Mouse (Mus musculus): Measurements from ENCODE around the gene Plscr2.
"Not testable (repeated sequence)": the region's sequence is repeated elsewhere in the genome, so short reads cannot be mapped to it uniquely, and the experiment has no call there.

Plscr2 gene

DNA sequence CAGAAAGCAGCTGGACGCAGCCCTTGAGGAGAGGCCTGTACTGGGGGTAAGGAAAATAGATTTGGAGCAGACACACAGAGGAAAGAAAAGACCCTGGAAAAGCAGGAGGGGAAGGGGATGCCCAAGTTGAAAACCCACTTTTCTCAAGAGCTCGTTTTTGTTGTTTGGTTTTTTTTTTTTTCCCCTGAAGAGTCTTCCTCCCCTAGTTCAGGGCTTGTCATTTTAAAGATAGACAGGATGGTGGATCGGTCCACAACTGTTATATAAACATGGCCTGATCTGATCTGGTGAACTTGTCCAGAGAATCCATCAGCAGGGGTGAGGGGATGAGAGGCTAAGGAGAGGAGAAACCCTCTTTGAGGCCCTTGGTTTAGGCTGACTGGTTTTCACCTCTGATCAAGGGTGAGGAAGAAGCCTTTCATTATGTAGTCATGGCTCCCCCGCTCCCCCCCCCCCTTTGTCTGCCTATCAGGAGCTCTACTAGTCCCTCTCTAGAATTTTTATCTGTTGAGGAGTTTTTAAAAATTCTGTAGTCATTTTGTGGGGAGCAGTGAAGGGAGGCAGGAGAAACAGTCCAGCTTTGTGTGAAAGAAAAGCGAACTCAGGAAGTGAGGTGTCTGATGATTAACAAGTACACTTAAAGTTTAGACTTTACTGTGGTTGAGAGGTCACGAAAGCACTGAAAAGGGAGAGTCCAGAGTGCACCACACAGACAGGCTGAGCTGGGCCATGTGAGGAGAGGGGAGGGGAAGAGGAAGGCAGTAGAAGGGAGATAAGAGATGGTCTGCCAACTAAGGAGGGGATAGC, 1.2 kb upstream of the Plscr2 start:
- DNase-seq: no peak

DNA sequence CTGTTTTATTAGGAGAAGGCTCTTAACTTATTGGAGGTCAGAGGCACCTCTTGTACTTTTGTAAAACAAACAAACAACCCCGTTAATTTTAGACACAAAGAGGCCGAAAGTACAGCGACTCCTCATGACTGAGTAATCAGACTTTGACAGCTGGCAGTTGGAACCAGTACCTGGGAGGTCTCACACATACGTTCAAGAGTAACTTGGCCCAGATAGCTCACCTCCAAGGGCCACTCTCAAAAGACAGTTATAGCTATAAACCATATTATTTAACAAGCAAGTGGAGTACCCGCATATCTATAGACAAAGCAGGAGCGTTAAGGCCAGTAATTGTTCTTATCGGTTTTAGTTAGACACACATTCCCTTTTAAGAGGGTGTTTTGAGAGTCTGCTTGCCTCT, 958 bp downstream of the Plscr2 start:
- no peak for DNase-seq

DNA sequence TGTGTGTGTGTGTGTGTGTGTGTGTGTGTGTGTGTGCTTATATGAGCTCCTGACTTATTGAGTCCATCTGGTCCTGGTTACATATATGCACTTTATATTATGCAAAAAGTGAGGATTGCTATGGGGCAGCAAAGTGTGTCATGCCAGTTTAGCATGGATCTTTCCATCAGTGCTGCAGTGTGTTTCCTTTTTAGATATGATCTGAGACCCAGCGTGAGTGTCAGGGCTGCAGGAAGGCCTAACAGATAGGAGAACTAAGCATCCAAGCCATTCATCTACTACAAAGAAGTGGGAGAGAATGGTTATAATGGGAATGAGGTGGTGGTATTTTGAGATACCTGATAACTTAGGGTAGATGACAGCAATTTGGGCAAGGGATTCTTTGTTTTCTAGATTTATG, 4.6 kb downstream of the Plscr2 start:
- no peak for DNase-seq

DNA sequence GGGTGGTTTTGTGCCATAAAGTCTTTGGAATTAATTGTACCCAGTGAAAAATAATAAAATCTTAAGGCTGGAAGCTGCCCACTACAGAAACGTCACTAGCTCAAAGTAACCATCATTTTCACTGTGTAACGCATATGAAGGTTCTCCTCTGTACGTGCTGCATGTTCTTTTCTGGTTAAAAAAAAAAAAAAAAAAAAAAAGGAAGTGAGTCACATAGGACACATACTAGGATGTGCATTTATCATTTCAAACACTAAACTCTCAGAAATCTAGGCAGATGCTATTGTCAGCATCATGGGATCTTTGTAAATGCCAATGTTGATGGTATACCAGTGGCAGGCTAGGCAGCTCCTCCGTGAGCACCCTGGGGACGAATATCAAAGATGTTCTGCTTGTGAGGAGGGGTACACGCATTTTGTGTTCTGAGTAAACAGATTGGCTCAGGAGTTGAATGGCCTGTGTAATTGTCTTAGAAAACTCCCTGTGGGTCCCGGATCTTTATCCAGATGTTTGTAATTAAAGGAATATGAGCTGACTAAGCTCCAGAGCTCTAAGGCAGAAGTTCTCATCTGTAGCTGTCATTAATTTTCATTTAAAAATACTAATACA, 7.3 kb downstream of the Plscr2 start:
- no peak for DNase-seq

DNA sequence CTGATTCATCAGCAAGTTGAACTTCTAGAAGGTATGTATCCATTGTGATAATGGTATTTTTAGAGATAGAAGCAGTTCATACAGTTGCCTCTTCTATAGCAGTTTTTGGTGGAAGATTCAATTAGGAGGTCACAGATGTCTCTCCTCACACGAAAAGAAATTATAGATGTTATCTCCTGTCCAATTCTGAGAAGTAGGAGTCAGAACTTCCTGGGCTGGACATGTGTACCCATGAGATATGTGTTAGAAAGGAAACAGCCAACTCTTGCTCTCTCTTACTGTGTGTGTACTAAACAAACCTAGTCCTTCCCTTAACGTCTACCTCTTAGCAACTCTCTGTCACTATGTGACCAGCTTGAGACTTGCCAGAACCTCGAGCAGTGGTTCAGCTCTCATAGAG, 14.3 kb downstream of the Plscr2 start:
- no peak for DNase-seq

DNA sequence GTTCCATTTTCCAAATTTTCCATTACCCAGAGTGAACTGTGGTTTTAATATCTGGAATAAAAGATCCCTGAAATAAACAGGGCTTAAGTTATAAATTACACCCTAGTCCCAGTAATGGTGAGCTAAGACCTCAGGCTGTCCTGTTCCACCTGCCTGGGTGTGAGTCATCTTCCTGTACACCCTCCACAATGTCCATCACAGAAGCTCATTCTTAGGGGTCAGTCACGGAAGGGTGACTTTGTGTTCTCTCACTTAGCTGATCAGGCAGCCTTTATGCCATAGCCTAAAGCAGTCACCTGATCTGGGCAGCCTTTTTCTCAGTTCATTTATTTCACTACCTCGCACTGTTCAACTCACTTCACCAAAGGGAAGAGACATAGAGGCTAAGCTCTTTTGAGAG, 16.8 kb downstream of the Plscr2 start:
- DNase-seq: no peak

DNA sequence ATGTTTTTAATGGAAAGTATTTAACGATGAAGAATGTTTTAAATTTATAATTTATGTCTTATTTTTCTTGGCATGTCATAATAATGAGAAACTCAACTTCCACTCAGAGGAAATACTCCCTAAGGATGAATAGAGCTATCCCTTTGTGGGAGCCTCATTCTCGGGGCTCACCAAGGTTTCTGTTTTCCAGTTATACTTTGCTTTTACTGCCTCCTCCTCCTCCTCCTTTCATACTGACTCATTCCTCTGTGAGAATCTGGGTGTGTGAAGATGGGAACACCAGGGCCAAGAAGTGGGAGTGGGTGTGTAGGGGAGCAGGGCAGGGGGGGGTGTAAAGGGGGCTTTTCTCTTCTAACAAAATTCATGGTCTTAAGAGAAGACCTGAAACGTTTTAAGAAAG, 17.5 kb downstream of the Plscr2 start:
- DNase-seq: no peak

DNA sequence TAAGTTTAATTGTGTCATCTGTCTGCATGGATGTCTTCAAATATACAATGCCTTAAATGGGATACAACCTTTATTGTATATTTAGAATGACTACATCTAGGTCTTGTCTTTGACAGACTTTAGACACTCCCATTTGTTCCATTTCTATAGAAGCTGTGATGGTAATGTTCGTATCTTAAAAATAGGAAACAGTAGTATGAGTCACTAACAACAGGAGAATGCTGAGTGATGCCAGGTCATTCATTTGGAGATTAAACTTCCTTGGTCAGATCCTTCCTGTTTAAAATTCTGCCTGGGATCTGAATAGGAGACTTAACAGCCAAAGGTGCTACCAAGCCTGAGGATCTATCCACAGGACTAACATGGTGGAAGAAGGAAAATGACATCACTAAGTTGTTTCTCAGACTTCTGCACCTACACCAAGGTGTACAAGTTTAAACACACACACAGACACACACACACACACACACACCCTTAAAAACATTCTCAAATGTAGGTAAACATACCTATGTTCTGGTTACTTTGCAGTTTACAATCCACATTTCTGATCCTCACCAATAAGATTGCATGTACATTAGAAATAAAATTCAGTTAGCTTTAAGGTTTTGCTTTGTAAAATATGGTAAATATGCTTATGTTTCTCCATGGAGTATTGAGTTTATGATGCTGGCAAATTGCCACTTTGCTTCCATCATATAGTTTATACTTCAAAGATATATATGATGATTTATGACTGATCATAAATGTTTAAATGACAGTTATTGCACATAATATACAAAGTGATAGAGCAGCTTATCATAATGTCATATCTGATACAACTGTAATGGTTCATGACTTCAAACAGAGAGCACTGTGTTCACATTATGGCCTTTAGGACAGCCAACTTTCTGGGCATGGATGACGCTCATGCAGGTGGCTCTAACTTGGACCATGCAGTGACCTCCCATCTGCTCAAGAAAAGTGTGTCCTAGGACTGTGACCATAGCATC, 18.5 kb downstream of the Plscr2 start:
- DNase-seq: no peak

DNA sequence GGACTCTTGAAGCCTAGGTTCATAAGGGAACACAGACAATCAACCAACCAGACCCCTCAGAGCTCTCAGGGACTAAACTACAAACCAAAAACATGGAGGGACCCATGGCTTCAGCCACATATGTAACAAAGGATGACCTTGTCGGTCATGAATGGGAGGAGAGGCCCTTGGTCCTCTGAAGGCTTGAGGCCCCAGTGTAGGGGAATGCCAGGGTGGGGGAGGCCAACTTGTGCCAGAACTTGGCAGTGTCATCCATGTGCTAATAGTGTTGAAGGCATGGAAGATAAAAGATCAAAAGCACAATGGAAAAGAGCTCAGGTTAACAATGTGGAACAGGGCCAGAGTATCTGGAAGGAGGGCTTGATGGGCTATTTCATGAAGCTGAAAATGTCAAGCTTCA, 22.9 kb downstream of the Plscr2 start:
- no peak for DNase-seq

DNA sequence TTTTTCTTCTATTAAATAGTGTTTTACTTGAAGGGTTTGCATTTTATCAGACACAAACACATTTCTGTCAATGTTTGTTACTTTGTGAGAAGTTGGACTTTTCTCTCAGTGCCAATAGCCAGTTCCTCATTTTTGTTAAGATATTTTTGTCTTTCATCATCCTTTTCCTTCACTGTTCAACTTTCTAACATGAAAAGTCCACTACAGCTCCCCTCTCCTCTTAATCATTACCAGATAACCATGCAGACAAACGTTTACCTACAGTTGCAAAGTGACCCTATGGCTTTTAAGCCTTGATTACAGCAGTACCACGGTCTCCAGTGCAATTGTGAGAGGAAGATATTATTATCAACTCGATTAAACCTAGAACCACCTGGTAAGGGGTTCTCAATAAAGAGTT, 25.8 kb downstream of the Plscr2 start:
- no peak for DNase-seq

DNA sequence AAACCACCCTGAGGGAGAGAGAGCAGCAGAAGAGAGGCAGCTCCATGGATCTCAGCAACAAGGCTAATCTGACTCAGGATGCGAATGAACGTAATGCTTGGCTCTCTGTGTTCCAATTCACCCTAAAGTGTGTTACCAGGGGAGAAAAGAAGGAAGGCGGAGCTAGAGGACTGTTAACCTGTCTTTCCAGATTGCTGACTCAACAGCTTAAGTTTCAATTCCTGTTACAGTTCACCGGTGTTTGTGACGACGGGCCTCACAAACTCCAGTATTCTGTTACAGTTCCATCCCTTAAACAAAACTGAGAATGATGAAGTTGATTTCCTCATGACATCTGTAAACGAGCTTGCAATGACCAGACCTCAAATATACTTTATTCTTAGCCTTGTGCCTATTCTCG, 29.7 kb downstream of the Plscr2 start:
- no peak for DNase-seq

DNA sequence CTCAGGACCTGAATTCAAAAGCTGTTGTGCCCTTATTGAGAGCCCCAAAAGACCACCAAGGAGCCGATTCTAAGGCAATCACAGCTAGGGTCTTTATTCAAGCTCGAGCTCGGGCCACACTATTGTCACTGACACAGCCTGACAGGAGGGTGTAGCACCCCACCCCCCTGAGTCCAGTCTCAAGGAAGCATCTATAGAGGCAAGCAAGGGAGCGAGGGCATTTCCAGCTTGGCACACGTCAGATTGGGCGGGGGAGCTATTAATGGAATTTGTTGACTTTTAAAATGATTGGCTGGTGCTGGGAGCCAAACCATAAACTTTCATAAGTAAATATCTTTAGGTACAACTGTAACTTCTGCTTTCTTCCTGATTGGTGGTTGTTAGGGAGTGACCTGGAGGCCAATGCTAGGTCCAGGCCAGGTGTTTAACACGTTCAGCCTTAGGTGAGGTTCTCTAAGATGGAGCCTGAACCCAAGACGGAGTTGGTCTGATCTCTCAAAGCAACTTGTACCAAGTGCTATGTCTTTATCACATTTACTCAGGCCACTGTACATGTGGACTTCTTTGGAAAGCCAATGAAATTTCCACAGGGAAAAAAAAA, 30.3 kb downstream of the Plscr2 start:
- DNase-seq: no peak

DNA sequence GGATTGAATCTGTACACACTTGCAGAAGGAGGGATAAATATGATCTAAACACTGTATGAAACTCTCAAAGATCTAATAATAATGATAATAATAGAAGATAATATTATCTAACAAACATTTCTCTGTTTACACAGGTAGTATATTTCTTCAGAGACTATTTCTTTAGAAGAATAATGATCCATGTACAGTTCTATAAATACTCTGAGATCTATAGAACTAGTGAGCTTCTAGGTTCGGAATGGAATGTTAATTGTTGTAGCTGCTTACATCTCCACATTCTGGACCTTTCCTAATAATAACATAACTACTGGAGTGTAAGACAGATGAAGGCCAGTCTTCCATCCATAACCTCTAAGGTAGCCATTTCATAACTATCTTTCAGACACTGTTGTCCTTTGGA, 33.7 kb downstream of the Plscr2 start, which contains the start of gene 1700057G04Rik:
Gene 1700057G04Rik (plus strand): TSS at position 301 of the 400 bp plus-strand sequence.
- no peak for DNase-seq

DNA sequence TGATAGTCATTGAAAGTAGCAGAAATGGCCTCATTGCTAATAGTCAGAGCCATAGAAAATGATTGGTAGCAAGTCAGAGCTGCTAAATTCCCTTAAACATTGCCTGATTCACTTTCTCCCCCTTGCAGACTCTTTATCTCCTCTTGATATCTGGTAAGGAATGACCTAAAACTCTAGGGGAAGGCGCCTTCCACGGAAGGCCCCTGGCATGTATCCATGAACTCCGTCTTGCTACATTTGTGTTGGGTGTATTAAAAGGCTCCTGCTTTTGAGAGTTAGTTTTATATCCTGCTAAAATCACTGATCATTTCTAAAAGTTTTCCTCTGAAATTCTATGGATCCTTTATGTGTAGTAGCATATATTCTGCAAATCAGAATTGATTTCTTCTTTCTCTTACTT, 41.4 kb downstream of the Plscr2 start:
- no peak for DNase-seq

DNA sequence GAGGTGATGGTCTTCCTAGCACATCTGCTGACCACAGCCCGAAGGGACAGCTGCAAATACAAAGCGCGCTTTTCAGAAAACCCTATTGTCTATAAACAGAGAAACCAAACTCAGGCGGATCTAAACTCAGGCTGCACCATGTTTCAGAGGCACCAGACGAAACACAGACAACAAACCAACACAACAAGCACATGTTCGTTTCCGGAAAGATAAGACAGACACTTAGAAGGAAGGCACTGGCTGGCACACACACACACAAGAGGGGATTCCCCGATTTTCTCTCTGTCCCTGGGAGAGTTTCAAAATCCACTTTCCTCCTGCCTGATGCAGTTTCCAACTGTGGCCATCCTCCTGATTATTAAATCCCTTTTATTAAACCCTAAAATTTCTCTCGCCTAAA, 50.5 kb downstream of the Plscr2 start:
- not testable (repeated sequence) for DNase-seq

DNA sequence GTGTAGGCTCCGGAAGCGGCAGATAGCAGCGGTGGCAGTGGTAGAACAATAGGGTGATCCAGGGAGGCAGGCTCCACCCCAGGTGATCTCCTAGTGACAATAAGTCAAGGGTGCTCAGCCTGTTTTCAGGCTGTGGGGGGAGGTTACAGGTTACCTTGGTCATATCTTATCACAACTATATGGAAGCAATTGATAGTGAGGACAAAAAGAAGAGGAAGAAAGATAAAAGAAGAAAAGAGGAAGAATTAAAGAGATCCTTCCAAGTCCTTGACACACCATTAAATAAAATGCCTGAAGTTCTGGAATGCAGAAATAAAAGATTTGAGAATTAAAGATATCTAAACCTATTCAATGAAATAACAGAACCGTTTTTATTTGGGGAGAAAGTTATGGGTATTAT, 51.4 kb downstream of the Plscr2 start:
- DNase-seq: no peak

DNA sequence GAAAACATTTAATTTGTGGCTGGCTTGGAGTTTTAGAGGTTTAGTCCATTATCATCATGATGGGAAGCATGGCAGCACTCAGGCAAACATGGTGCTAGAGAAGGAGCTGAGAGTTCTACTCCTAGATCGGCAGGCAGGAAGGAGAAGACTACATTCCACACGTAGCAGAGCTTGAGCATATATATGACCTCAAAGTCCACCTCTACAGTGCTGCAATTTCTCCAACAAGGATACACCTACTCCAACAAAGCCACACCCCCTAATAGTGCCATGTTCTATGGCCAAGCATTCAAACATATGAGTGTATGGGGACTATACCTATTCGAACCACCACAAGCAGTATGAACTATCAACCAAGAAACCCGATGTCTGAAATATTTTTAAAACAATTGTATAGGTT, 56.0 kb downstream of the Plscr2 start:
- DNase-seq: no peak

DNA sequence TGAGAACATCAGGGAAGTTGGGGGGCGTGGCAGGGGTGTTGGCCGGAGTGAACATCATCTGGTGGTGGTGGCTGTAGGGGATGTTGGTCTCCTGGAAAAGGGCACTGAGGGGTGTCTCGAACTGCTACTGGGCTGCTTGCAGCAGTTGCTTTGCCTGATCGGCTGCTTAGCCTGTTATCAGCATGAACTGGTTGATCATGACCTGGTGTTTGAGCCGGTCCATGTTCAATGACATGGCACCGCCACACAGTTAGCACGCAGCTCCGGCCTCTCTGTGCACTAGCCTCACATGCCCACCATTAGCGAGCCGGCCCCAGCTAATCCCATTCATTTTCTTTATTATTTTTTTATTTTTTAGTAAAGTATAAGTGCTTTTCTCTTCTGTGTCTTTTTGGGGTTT, 59.4 kb downstream of the Plscr2 start:
- no peak for DNase-seq

DNA sequence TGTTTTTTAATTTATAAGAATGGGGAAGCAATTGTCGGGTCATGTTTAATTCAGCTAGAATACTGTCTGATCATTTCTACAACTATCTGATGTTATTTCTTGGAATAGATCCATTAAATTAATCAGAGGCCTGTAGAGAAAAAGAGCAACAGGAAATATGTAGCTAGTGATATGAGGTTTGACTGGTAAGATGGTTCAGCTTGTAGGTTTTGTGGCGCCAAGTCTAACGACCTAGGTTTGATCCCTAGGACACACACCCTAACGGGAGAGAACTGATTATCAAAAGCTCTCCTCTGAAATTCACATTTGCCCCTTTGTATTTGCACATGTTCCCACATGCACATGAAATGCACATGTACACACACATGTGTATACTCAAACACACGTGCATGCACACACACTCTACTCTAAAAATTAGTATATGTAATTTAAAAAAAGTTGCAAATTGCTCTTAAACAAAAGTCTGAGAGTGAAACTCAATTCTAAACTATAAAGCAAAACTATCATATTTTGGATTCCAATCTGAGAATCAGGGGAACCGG, 59.9 kb downstream of the Plscr2 start:
- DNase-seq: no peak

DNA sequence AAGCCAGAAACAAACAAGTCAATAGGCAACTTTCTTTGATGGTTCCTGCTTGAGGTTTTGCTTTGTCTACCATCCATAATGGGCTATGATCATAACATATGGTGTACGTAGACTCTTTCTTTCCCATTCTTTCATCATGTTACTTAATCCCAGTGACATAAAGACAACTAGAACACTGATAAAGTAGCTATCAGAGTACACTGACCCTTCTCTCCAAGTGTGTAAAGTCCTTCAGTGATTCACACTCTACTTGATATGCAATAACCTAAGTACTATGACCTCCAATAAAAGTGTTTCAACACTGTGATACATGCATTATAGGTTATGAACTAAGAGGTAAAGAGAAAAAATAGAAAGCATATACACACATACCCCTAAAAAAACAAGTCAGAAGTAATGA, 61.7 kb downstream of the Plscr2 start:
- DNase-seq: no peak

DNA sequence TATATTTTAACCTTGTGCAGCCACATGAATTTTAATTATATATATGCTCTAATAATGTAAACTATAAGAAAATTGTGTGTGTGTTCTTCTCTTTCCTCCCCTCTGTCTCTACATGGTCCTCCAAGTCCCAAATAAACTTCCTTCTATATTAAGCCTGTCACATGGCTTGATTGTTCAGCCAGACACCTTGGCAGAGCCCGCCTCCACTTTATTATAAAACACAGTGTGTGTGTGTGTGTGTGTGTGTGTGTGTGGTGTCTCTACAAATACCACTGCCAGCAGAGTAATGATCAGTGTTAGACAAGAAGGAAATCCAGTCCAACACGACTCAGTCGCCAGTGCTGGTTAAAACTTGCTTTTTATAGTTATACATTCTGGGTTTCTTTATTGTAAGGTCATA, 62.3 kb downstream of the Plscr2 start:
- no peak for DNase-seq

DNA sequence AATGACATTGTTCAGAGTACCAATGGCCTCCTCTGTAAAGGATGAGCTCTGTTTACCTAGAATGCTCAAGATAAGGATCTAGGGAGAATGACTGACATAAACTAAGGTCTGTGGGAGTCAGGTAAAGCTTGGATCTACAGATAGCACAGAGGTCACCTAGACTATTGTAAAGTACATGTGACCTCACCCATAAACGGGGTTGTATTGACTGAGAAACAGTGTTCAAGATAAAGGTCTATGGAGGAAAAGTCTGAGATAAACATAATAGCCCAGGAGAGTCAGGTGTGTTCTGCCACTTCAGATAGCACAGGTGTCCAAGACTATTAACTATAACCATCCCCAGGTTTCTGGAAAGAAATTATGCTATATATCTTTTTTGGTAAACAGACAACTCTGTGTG, 63.6 kb downstream of the Plscr2 start:
- no peak for DNase-seq

Measured in thymus, postnatal 36 days (tissue).